Mouse (Mus musculus): ENCODE data around the gene Lhfpl3.

- no peak for TF ChIP-seq POLR2A (IDR thresholded peaks at IDR 0.05; ENCODE audit: insufficient read depth, low read depth, low read length)
- TF ChIP-seq CTCF (IDR thresholded peaks at IDR 0.05): no peak
Observed at GRCm38 (mm10) chr5:23094894-23095293, 349.0 kb downstream of the Lhfpl3 start.

Data from heart, adult 2 months (tissue).